Mouse (Mus musculus) ES-E14 (cell line): ENCODE data around the gene Ppp3r1.

Experiments
- ZC3H11A ChIP-seq: IDR thresholded peaks from 2 replicates; pipeline ENCODE4 v1.6.1; 2012; ENCODE audit warnings: low read depth, mild to moderate bottlenecking, inconsistent platforms, low read length, borderline replicate concordance
- ZNF384 ChIP-seq: IDR thresholded peaks from 2 replicates; pipeline ENCODE4 v1.6.1; 2012; ENCODE audit warnings: low read depth, low read length, inconsistent platforms

GRCm38 (mm10) chr11:17232792-17233191 is 73.7 kb downstream of the Ppp3r1 start:
- no peak for TF ChIP-seq ZNF384
- TF ChIP-seq ZC3H11A: no peak
